Mouse (Mus musculus): ENCODE data around the gene Smlr1.

Smlr1 gene

DNA sequence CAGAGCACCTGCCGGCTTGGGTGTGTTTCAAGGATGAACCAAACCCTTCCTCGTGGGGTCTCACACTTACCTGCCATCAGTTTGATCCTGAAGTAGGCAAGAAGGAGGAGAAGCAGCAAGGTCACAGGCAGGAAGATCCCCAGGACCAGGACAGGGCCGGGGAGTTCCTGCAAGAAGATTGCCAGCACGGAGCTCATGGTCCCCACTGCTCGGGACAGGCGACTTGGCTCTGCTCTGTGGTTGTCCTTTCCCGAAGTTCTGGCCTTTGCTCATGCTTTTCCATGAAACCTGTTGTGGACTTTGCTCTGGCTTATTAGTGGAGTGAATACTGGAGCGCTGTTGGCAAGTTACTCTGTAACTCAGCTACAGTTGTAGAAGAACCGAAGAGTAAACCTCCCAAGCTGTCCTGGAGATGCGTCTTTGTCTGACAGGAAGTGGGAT lies at the start of gene Smlr1:
TSS of gene Smlr1 (minus strand) at position 377 of the 441 bp plus-strand sequence.
- DNase-seq = peak; percentile 71

- DNase-seq = no peak
Measured at GRCm38 (mm10) chr10:25584899-25585298, 48.8 kb upstream of the Smlr1 start.

DNA sequence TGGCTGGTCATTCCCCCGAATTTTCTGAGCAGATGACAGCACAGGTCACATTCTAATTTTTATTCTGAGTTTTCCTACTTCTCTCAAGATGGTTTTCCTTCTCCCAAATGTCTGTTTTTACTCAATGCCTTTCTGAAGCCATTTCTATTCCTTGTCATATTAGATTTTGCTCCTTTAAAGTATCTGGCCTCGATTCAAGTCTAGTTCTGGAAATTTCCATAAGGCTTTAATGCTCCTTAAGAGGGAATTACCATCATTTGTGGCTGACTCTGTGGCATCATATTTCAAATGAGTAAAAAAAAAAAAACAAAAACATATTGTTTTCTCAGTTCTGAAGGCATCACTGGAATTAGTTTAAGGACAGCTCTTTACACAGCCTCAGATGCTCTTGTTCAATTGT lies 44.0 kb upstream of the Smlr1 start:
- DNase-seq = no peak

DNA sequence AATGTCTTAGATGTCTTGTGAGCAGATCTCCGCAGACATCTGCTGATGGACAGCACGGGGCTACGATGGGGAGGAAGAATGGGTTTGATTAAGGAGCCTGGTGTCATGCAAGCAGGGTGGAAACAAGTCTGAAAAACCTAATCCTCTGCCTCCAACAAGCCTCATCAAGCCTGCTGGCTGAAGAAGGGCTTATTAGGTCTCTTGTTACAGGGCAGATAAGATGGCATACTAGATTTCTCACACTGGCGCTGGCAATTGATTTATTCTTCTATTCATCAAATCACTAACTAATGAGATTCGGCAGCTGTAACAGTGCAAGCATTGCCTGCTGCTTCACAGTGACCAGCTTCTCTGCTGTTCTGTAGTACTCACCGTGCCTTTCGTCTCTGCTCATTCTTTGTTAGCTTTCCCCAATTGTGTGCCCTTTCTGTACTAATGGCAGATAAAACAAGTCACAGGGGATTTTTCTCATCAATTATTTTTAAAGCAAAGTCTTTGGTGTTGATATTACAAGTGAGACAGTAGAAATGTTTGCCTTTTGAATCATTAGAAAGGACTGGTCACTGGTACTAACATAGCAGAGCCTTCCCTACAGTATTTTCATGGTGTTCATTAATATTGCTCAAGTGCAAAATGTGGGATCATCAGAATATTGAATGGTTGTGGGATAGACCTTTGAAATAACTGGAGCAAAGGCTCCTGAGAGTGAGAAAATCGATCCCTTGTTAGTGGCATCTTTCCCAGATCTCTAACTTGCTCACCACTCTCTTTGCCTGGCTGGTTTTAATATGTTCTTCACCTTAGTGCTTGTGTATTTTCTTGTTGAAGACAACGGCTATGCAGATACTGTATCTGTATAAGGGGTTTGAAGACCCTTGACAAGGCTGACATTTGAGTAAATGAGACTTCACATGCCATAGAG lies 35.5 kb upstream of the Smlr1 start:
- DNase-seq = no peak

GRCm38 (mm10) chr10:25552936-25553335 lies 16.9 kb upstream of the Smlr1 start:
- DNase-seq = no peak

DNA sequence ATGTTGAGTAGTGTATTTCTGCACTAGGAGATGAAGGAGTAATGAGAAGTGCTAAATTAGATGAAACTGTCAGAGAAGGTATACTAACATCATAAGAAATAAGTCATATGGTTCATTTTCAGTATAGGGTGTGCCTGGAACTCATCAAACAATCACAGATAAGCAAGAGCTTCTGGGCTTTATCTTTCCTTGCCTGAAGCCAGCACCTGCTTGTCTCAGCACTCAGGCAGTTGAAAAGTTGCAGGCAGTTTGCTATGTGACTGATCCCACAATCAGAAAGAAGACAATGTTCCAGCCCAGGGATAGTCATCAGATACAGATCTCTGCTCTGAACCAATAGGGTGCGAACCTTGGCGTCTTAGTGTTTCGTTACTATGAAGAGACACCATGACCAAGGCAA lies 5.0 kb upstream of the Smlr1 start:
- no peak for DNase-seq

GRCm38 (mm10) chr10:25539771-25540168 lies 3.7 kb upstream of the Smlr1 start:
- no peak for DNase-seq

GRCm38 (mm10) chr10:25539146-25539770 lies 3.2 kb upstream of the Smlr1 start:
- no peak for DNase-seq

DNA sequence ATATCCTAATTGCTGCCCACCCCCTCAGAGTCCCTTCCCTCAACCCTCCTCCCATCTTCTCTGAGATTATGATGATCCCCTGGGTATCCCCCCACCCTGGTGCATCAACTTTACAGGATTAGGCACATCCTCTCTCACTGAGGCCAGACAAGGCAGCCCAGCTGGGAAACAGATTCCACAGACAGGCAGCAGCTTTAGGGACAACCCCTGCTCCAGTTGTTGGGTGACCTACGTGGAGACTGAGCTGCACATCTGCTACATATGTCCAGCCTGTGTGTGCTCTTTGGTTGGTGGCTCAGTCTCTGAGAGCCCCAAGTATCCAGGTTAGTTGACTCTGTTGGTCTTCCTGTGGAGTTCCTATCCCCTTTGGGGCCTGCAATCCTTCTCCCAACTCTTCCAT lies 2.7 kb upstream of the Smlr1 start:
- DNase-seq = no peak

- no peak for DNase-seq
Measured at GRCm38 (mm10) chr10:25536621-25537020, 554 bp upstream of the Smlr1 start.

DNA sequence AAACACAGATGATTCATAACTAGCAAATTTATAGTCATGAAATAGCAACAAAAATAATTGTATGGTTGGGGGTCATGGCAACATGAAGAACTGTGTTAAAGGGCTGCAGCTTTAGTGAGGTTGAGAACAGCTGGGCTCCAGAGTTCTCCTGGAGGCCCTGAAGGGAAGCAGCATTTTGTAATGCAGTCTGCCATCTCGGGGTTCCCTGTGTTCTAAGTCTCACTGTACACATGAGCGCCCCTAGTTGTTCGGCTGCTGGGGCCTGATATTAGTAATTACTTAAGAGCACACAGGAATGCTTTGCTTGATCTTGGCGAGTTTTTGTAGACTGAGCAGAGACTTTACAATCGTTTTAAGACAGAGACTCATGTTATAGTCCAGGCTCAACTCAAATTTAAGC lies 1.6 kb downstream of the Smlr1 start:
- no peak for DNase-seq

DNA sequence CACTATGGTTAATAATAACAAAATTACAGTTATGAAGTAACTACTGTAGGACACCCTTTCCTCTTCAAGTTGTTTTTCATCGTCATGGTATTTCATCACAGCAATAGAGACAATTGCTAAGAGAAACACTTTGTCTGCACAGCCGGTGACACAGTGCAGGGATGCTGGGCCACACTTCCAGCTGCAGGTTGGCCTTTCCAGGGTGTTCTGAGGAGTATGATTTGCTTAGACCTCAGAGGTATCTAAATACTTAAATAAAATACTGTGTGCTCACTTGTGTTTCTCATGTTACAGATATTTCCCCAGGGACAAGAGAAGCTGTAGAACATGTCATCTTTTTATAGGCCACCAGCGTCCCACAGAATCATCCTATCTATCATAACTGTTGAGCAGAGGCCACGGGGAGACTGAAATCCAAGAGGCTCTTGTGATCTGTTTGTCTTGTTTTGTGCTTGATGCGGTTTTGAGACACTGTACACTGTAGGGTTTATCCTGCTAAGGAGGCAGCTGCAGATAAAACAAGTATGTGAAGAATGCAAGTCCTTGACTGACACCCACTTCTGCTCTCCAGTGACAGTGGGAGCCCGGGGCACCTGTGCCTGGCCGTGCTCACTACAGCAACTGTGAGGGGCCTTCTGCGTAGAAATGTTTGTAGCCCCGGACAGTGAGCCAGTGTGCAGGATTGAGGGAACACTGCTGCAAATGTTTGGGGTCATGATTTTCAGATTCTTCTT lies 2.4 kb downstream of the Smlr1 start:
- DNase-seq = no peak

DNA sequence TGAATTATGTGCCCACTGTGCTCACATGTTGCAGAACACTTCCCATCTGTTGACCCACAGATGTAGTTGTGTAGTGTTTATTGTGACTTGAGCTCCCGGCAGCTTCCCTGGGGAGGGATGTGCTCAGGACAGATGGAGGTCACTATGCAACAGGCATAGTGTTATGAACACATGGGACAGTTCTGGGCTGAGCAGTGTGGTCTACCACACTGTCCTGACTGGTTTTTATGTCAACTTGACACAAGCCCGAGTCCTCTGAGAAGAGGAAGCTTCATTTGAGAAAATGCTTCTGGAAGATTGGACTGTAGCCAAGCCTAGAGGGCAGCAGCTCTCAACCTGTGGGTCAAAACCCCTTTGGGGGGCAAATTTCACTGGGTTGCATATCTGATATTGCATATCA lies 3.0 kb downstream of the Smlr1 start:
- DNase-seq = no peak

- DNase-seq = no peak
Measured at GRCm38 (mm10) chr10:25531335-25531734, 4.7 kb downstream of the Smlr1 start.

DNA sequence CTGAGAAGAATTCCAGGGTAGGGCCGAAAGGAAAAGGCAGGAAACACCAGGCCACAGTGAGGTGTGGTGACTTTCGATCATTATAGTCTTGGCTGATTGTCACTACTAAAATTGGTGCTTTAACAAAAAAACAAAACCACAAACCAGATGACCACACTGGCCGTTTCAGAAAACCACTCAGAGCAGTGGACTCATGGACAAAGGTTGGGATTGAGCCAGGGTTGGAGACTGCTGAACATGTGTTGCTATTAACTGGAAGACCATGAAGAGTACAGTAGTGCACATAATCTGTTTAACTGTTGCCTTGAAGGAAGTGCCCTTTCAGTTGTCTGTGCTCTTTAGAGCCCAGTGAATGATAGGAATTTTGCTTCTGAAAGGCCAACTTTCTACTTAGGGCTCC lies 8.9 kb downstream of the Smlr1 start:
- no peak for DNase-seq

DNA sequence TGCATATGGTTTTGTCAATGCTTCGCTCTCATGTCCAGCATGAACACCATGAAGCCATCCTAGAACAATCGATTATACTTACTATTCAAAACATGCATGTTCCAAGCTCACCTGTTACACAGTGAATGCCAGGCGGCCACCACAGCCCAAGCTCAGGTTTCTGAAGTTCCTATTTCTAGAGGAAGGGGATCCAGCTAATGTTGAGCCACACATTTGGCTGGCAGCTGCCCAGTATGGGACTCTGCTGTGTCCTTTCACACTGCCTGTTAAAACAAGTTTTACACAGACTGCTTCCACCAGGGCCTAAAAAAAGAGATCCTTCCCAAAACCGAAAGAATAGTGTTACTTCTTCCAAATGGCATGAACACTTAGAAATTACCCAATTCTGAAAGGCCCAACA lies 9.4 kb downstream of the Smlr1 start:
- DNase-seq = no peak

DNA sequence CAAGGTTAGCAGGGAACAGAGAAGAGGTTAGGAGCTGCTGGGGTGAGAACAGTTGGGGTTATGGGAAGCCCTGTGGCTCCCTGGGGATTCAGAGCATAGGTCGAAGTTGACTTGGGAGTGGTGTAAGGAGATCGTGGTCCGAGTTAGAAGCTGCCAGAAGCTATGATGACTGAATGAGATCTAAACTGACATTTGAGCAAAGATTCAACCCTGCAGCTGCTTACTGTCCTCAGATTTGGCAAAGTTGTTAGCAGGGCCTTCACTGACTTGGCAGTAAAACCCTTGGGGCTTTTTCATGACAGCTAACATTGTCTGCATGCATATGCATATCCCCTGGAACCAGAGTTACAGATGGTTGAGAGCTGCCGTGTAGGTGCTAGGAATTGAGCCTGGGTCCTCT lies 9.9 kb downstream of the Smlr1 start:
- DNase-seq = no peak

DNA sequence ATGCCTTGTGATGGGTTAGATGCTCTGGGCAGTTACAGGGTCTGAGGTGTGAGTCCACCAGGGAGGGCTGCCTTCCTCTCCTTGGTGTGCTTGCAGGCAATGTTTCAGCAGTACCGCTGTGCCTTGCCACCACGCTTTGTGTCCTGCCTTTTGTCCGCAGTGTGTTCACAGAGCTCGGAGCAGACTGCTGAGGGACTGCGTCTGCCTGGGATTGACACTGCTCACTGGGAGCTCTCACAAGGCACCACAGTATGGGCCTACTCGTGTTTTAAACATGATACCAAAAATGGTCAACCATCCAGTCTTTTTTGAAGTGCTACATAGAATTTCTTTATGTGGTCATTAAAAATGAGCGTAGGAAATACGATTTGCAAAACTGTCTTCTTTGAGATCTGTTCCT lies 12.3 kb downstream of the Smlr1 start:
- DNase-seq = no peak

GRCm38 (mm10) chr10:25520428-25520827 lies 15.6 kb downstream of the Smlr1 start:
- peak; percentile 6 for DNase-seq

GRCm38 (mm10) chr10:25519954-25520353 lies 16.1 kb downstream of the Smlr1 start:
- DNase-seq = peak; percentile 5

- DNase-seq = no peak
Measured at GRCm38 (mm10) chr10:25513821-25514220, 22.2 kb downstream of the Smlr1 start.

DNA sequence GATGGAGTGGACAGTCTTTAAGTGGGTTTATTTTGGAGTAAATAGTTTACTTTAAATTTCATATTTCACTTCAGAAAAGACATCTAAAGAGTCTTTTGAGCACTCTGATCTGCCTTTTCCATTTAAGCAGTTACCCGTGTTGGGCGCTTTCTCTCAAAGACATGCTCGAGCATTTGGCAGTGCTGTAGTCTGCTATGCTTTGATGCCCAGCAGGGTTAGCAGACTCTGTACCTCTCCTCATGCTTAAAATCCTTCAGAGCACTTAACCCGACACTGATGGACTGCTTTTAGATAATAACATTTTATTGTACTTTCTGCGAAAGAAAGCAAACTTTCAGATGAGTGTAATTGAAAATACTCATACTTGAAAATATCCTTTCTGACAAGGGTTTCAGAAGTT lies 32.8 kb downstream of the Smlr1 start:
- no peak for DNase-seq

DNA sequence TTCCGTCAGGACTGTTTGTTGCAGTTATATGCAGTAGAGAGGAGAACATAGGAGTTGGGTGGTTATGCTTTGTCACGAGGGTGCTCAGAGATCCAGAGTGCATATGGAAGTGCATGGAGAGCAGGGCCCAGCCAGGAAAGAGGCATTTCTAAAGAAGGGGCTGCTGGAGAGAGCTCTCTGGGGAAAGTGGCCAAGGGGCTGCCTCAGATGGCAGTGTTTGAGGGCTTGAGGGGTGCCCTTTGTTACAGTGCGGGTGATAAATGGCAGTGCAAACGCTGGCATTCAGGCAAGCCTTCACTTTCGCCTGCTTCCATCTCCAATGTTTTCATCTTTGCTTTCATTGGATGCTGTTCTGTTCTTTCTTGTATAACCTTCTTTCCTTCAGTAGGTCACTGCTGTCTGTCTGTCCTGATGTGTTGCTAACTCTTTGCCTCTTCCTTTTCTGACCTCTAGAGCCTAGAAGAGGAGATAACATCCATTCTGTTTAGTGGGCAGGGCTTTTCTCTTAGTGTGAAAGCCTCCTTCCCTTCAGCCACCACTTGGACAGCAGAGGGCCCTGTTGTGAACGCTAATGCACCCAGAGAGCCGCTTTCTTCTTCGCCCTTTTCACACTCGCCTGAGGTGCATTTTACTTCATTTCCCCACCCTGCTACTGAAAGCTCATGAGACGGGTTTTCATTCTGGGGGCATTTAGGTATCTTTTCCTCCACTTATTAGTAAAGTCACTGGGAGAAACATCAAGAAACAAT lies 36.6 kb downstream of the Smlr1 start:
- no peak for DNase-seq

All from kidney, adult 11 months (tissue).